Mouse (Mus musculus): ENCODE results near the gene Ndufa4.
"Not testable (repeated sequence)": the region's sequence is repeated elsewhere in the genome, so short reads cannot be mapped to it uniquely, and the experiment has no call there.

Ndufa4 gene

DNA sequence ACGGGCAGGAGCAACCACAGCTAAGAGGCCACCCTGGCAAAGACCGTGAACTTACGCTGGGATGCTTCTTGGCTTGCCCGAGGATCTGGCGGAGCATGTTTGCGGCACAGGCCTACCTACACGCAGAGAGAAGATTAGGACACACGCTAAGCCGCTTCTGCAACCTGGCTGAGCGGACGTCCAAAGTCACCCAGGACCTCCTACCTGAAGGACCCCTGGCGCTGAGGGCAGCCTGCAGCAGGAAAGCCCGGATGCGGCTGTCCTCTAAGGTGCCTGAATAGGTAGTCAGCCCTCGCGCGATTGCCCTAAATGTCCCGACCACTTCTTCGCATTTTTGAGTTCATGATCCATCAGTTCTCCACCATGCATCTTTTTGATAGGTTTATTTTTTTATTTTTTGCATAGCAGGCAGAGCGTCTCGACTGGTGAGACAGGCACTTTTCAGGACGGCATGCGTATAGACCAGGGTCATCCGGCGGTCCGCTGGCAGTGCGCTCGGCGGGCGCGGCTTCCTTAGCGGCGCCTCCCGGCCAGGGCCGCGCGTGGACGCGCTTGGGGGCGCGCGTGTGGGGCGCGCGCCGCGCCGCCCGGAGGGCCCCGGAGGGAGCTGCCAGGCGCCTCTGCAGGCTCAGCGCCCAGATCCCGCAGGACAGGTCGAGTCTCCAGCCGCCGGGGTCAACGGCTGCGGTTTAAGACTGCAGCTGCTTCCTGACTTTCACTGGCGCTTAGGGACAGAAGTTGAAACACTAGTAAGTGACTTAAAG lies at the start of gene Ndufa4, which contains the start of gene Phf14:
Gene Ndufa4 (minus strand): TSS at position 229 of the 764 bp plus-strand sequence.
Gene Phf14 (plus strand): TSS at position 541 of the 764 bp plus-strand sequence.
- in situ Hi-C loops (cut with MboI, MseI), result no loop called here

DNA sequence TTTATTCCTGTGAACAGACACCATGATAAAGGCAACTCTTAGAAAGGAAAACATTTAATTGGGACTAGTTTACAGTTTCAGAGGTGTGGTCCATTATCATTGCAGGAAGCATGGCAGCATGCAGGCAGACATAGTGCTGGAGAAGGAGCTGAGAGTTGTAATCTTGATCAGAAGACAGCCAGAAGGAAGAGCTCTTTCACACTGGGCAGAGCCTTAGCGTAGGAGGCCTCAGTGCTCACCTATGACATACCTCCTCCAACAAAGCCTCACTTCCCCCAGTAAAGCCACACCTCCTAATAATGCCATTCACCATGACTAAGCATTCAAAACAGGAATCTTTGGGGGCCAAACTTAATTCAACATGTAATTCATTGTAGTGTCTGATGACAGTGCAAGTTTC lies 40.8 kb upstream of the Ndufa4 start:
- in situ Hi-C loops (cut with MboI, MseI), result no loop called here

DNA sequence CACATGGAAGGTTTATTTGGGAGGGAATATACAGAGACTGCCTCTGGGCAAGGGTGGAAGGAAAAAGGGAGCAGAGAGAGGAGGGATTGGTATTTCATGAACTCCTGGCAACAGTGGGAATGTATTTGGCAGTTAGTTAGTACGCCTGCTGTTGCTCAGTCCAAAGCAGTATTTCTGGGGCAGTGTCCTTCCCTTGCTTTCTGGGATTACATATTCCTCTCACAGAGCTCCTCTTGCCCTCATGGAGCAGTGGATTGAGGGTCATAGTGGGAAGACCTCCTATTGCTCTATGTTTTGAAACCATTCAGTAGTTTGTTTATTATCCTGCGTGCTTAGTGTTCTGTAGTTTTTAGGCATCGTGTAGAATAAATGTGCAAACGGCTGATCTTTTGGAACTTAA lies 34.8 kb upstream of the Ndufa4 start:
- in situ Hi-C loops (cut with MboI, MseI), result no loop called here

DNA sequence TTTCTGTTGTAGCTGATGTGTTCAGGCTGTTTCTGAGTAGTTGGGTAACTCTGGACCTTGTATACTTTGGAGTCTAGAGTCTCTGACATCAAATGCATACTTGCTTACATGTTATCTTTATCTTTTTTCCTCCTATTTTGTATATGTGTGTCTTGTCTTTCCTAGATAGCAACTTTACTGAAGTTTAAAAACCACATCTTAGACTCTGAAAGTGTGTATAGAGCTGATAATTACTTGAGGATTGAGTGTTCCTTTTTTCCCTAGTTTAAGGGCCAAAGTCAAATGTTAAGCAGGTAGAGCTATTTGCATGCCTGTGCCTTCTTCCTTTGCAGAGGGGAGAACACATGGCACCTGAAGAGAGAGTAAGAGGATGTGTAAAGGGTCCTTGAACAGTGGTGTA lies 33.6 kb upstream of the Ndufa4 start:
- in situ Hi-C loops (cut with MboI, MseI), result no loop called here

DNA sequence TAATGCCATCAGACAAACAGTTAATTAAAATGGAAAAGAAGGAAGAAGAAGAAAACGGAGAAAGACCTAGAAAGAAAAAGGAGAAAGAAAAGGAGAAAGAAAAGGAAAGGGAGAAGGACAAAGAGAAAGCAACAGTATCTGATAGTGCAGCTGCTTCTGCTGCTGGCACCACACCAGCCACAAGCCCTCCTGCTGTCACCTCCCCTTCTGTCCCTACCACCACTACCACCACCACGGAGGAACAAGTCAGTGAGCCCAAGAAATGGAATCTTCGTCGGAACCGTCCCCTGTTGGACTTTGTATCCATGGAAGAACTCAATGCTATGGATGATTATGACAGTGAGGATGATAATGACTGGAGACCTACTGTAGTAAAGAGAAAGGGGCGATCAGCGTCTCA lies 26.1 kb upstream of the Ndufa4 start:
- in situ Hi-C loops (cut with MboI, MseI), result no loop called here

DNA sequence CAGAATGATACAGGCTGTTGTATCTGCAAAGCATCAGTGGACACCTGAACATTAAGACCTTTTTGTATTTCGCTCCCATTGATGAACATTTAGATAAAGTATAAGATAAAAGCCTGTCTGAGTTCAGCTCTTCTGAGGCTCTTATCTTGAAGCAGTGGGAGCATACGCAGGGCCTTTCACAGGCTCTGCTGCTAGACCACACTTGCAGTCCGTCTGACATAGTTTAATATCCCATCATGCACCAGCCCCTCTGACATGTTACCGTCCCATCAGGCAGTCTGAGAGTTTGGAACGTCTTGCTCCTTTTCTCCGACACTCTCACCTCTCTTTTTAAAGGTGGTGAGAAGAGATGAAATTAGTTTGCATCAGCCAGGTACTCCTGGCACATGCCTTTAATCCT lies 20.2 kb upstream of the Ndufa4 start:
- in situ Hi-C loops (cut with MboI, MseI), result no loop called here

DNA sequence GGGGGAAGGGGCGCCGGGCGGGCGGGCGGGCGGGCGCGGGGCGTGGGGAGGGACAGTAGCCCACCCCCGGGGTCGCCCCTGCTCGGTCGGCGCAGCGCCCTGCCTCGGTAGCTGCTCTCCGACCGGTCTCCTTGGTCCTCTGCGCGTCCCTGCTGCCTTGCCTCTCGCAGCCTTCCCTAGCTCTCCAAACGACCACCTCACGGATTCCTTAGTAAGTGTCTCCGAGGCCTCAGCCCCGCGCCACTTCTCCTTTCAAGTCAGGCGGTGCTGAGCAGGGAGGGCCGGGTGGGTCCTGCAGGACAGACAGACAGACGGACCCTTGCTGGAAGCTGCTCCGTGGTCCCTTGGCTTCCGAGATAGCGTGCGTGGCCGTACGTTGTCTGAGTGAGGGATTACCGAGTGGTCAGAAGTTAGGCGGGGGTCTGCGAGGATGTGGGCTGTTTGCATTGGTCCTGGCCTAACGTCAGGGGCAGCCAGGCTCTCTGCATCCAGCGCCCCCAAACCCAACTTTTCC lies 18.8 kb upstream of the Ndufa4 start:
- in situ Hi-C loops (cut with MboI, MseI), result no loop called here

DNA sequence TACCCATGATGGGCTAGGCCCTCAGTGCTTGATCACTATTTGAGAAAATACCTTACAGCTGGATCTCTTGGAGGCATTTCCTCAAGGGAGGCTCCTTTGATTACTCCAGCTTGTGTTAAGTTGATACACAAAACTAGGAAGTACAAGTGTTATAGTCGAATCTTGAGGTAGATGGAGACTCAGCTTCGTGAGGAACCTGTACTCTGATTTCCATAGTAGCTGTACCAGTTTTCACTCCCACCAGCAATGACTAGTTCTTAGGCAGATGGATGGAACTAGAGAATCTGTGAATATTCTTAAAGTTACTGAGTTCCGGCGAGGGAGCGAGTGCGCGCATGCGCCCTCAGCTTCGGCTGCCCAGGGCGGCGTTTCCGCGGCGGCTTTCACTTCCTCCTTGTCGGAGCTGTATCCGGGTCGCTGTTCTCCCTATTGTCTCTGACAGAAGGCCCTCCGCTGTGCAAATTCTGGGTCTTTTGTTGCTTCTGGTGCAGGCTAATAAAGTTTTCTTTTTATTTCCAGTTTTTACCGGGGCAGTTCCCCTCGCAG lies 18.3 kb upstream of the Ndufa4 start:
- in situ Hi-C loops (cut with MboI, MseI), result no loop called here

DNA sequence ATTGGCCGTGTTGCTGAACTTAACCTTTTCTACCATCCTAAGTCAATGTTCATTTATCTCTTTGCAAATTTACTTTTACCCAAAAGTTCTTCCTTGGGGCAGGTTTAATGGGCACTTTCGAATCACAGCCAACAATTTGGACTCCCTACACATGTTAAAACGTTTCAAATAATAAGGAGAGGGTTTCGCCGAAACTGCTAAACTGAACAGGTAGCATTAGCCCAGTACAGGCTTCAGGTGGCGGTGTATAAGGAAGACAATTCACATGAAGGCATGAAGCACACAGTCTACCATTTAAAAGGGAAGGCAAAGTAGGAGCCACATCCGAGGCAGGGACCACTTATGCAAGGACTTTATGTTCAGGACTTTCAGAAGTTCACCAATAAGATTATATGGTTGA lies 873 bp upstream of the Ndufa4 start:
- in situ Hi-C loops (cut with MboI, MseI), result no loop called here

DNA sequence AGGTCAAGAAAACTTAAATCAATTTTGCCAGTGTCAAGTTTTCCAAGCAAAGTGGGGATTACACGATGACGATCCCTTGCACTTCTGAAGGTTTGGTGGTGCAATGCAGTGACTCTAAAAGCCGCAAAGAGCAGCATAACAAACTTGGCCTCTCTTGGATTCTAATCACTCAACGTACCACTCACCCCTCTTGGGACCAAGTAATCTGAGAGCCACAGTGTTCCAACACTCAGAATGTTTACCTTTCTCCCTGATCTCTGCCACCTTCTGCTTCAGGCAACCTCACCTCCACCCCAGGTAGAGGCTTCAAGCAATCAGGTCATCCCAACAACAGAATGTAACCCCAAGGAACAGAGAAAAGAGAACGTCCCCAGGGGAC lies 418 bp downstream of the Ndufa4 start:
- in situ Hi-C loops (cut with MboI, MseI), result no loop called here

DNA sequence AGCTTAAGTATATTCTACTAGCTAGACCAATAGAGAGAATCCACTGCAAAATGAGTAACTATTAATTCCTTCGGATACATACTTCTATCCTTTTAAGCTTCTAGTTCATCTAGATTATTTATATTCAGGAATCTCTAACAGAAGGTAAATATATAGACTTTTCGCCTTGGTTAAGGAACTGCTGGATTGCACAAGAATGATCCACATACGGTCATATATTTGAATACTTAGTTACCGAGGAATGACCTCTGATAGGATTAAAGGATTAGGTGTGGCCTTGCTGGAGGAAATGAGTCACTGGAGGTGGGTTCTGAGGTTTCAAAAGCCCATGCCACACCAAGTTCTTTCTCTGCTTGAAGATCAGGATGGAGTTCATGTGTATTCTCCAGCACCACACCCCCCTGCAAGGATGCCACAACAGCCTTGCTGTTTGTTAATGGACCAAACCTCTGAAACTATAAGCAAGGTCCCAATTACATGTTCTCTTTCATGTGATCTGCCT lies 6.4 kb downstream of the Ndufa4 start:
- in situ Hi-C loops (cut with MboI, MseI), result loop anchor here (5.0 kb wide), 1 partner anchor 39 kb away; no protein-coding TSS in a partner anchor

DNA sequence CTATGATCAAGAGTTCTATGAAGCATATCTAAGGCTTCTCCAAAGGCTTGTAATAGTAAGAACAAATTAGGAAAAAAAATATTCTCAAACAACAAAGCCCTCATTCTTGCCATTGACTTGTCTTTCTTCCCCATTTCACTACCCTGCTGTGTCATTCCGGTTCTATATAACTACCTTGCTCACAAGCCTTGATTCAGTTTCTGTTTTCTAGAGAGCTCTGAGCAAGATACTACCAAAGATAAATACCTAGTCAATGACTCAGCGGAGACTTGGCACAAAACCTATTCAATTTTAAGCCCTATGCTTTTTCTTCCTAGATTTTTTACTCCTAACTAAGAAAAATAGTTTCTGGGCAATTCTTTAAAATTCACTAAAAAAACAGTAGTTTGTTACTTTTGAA lies 31.9 kb downstream of the Ndufa4 start:
- in situ Hi-C loops (cut with MboI, MseI), result not testable (repeated sequence)
